Mouse (Mus musculus): ENCODE measurements around the gene Atp2a1. TPM values are rescaled to one million over a fixed set of nuclear protein-coding genes. Genes with fewer than 3 reads are reported as not detected.
"Not testable (repeated sequence)": the region's sequence is repeated elsewhere in the genome, so short reads cannot be mapped to it uniquely, and the experiment has no call there.

Atp2a1 gene
- total RNA-seq, 2 experiments from 2014 or later: 0.77 to 0.82 TPM

GRCm38 (mm10) chr7:126421756-126422155 lies 41.2 kb downstream of the Atp2a1 start:
- no peak for DNase-seq
- intact Hi-C loops (cut with DNase I): no loop called here

DNA sequence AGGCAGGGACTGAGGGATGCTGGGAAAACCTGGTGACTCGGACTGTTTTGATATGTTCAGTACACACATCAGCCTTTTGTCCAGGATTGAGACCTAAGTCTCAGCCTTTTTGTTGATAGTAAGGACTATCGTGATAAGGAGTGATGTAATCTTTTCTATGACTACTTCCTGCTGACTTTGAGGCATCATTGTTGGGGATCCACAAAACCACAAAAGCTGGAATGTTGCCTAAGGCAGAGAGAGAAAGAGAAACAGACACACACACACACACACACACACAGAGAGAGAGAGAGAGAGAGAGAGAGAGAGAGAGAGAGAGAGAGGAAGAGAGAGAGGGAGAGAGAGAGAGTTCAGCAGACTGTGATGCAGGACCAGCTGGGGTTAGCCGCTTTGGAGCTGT lies 44.4 kb downstream of the Atp2a1 start:
- intact Hi-C loops (cut with DNase I): no loop called here
- no peak for DNase-seq

GRCm38 (mm10) chr7:126417606-126418005 lies 45.3 kb downstream of the Atp2a1 start:
- no peak for DNase-seq
- intact Hi-C loops (cut with DNase I): no loop called here

GRCm38 (mm10) chr7:126417045-126417444 lies 45.9 kb downstream of the Atp2a1 start:
- DNase-seq: no peak
- intact Hi-C loops (cut with DNase I): no loop called here

- intact Hi-C loops (cut with DNase I): no loop called here
- DNase-seq: no peak
These were observed 46.3 kb downstream of the Atp2a1 start for GRCm38 (mm10) chr7:126416615-126417014.

- DNase-seq: no peak
- intact Hi-C loops (cut with DNase I): no loop called here
These were observed 48.2 kb downstream of the Atp2a1 start, which contains the start of gene Cd19 for GRCm38 (mm10) chr7:126414725-126415124. Cd19 (minus strand) TSS chr7:126414889.

DNA sequence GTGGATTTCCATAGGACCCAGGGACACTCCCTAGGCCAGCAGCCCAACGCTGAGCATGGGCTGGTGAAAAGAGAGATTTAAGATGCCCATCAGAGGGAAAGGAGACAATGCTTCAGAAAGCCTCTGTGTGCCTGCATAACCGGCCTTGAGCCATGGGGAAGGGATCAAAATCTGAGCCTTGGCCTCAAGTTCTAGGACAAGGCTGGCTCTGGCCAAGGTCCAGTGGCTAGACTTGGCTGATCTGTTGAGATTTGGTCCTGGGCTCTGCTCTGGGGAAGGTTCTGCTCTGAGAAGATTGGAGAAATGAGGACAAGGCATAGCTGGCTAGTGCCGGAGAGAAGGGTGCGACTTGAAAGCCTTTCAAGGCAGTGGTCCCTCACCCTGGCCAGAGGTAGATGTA lies 51.8 kb downstream of the Atp2a1 start:
- intact Hi-C loops (cut with DNase I): no loop called here
- no peak for DNase-seq

DNA sequence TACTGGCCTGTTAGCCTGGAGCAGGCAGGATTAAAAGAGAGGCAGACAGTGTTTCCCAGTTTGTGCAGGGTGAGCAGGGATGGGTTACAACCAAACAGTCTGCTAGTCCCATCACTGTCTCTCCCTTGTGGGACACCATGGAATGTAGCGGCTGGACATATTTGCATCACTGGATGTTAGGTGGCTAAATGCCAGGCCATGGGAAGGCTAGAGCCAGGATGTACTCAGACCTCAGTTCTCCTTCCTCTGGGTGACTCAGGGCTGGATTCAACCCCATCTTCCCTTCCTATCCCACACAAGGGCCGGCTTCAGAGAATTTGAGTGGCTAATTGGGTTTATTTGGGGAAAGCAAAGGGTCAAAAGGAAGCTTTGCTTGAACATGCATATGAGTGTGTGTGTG lies 54.2 kb downstream of the Atp2a1 start:
- intact Hi-C loops (cut with DNase I): no loop called here
- DNase-seq: no peak

DNA sequence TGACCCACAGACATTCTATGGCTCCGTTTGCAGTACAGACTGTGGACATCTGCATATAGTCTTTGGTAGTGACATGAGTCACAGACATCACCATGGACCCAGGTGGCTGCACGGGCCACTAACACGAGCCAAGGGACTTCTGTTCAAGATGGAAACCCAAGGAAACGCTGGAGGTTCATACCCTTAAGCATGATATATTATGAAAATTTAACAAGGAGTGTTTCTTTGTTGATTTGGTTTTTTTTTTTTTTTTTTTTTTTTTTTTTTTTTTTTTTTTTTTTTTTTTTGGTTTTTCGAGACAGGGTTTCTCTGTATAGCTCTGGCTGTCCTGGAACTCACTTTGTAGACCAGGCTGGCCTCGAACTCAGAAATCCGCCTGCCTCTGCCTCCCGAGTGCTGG lies 60.4 kb downstream of the Atp2a1 start:
- intact Hi-C loops (cut with DNase I); DNase-seq: not testable (repeated sequence)

- intact Hi-C loops (cut with DNase I): loop anchor here (1.0 to 2.0 kb wide), 2 partner anchors 75 to 129 kb away; partner anchors contain the start of gene Sh2b1
- peak; percentile 84 to 90 for DNase-seq
These were observed 63.4 kb downstream of the Atp2a1 start for GRCm38 (mm10) chr7:126399548-126399947.

DNA sequence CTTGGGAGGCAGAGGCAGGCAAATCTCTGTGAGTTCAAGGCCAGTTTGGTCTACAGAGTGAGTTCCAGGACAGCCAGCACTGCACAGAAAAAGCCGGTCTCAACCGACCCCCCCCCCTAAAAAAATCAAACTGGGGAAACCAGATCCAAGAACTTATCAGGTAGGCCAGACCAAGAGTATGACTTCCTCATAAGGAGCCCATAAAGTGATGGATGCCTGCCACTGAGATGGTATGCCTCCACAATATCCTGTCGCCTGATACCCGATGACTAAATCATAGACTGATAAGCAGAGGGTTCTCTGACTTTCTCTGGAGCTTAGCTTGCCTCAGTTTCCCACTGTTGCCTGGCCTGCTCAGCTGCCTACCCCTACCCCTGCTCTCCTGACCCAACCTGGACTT lies 65.1 kb downstream of the Atp2a1 start:
- intact Hi-C loops (cut with DNase I): loop anchor here (2.0 kb wide), 1 partner anchor 77 kb away; the partner anchor contains the start of gene Sh2b1
- no peak for DNase-seq

GRCm38 (mm10) chr7:126397221-126397620 lies 65.7 kb downstream of the Atp2a1 start:
- DNase-seq: no peak
- intact Hi-C loops (cut with DNase I): no loop called here

DNA sequence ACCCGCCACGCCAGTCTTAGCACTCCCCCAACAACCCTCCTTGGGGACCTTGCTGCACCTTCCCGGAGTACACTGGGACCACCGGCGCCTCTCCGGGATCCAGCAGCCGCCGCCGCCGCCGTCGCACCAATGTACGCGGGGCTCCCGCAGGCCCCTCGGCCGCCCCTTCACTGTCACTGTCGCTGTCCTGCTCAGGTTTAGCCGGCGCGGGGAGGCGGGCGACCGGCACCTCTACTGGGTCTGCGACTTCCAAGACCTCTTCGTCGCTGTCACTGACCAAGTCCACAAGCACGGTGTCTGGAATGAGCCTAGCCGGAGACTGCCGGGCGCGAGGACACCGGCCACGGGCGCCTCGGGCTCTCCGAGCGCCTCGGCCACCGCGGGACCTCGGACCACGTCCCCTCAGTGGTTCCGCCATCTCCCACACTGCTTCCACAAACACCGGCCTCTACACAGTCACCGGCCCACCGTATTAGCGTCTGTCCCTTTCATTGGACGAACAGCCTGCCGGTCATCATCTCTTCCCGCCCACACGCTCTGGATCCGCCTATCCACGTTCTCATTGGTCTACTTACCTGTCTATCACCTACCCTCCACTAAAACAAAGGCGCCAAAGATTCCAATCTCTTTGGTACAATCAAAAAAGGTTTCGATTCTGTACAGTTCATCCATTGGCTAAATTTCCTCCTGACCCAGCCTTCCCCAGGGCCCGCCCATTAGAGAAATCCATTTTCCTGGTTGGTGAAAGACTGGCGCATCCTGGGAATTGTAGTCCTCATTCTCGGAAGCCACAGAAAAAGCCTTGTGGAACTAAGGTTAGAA lies 66.4 kb downstream of the Atp2a1 start, which contains the start of gene Nfatc2ip:
Nfatc2ip (minus strand) TSS at position 440 of the 822 bp plus-strand sequence.
- intact Hi-C loops (cut with DNase I): no loop called here
- DNase-seq: peak; percentile 97 to 98

Other genes starting within 250 kb of the Atp2a1 start
- gene Sbk1, start 190.5 kb downstream of the Atp2a1 start, total RNA-seq (2021): 10 to 100 TPM; 68.7 to 77.1 TPM
- gene Lat, start 93.5 kb downstream of the Atp2a1 start, total RNA-seq (2021): 1 to 10 TPM in 1 of 2 experiments, under 1 TPM in 1; 0.84 to 1.6 TPM
- 10 to 100 TPM; 34.8 to 41.2 TPM for gene Spns1, start 85.7 kb downstream of the Atp2a1 start, total RNA-seq (2021)
- gene Nfatc2ip, start 66.4 kb downstream of the Atp2a1 start, total RNA-seq (2021): 1 to 10 TPM; 6.1 to 7.0 TPM
- gene Cd19, start 48.2 kb downstream of the Atp2a1 start, total RNA-seq (2021): 1 to 10 TPM in 1 of 2 experiments, under 1 TPM in 1; 0.50 to 1.2 TPM
- 10 to 100 TPM; 10.9 to 12.5 TPM for gene Rabep2, start 34.3 kb downstream of the Atp2a1 start, total RNA-seq (2021)
- gene Sh2b1, start 12.3 kb upstream of the Atp2a1 start, total RNA-seq (2021): 10 to 100 TPM; 46.1 to 46.7 TPM
- gene Tufm, start 24.3 kb upstream of the Atp2a1 start, total RNA-seq (2021): 100 to 1,000 TPM; 245 to 251 TPM
- 10 to 100 TPM; 54.2 to 54.5 TPM for gene Atxn2l, start 40.3 kb upstream of the Atp2a1 start, total RNA-seq (2021)
- 100 to 1,000 TPM; 149 to 159 TPM for gene Eif3c, start 103.3 kb upstream of the Atp2a1 start, total RNA-seq (2021)
- gene Apobr, start 121.8 kb upstream of the Atp2a1 start, total RNA-seq (2021): under 1 TPM; 0.69 to 0.81 TPM
- gene Cln3, start 122.7 kb upstream of the Atp2a1 start, total RNA-seq (2021): 10 to 100 TPM; 14.7 to 16.6 TPM
- not detected for gene Il27, start 131.8 kb upstream of the Atp2a1 start, total RNA-seq (2021)
- 10 to 100 TPM in 1 of 2 experiments, 1 to 10 TPM in 1; 7.2 to 10.5 TPM for gene Nupr1, start 167.8 kb upstream of the Atp2a1 start, total RNA-seq (2021)
- gene Sgf29, start 186.2 kb upstream of the Atp2a1 start, total RNA-seq (2021): 10 to 100 TPM; 26.0 to 32.0 TPM
- gene Sult1a1, start 213.3 kb upstream of the Atp2a1 start, total RNA-seq (2021): 10 to 100 TPM; 12.0 to 32.5 TPM
- 10 to 100 TPM; 50.7 to 59.8 TPM for gene Bola2, start 232.3 kb upstream of the Atp2a1 start, total RNA-seq (2021)
- gene Slx1b, start 232.7 kb upstream of the Atp2a1 start, total RNA-seq (2021): 1 to 10 TPM; 6.1 to 8.0 TPM
- gene Coro1a, start 244.7 kb upstream of the Atp2a1 start, total RNA-seq (2021): 10 to 100 TPM; 12.7 to 14.6 TPM

Measured in heart, postnatal 10 days (tissue).